Mouse (Mus musculus) layer of hippocampus, postnatal 14 days (tissue): ENCODE measurements at regions not wholly inside any gene's neighbourhood (a gene's known extent, or its start where the extent isn't known, plus 50 kb on each side); places are given as distances from the start of the nearest gene placed in this dataset.
A peak's percentile ranks its signal among the peaks of the same experiment; 100 is the strongest.

Experiments used
- DNase-seq, 2 experiments: peaks; one replicate each; pipeline ENCODE4 v3.0.0; 2021 to 2022; ENCODE audit warnings: low spot score in 2 of 2, mixed read lengths in 1 of 2

- DNase-seq = no peak
These were observed 626.9 kb downstream of the Zfp706 start for GRCm38 (mm10) chr15:36380461-36381227.

- DNase-seq = no peak
These were observed 628.9 kb downstream of the Zfp706 start for GRCm38 (mm10) chr15:36378640-36379039.

GRCm38 (mm10) chr15:36376551-36376950 is 631.0 kb downstream of the Zfp706 start:
- DNase-seq = no peak

DNA sequence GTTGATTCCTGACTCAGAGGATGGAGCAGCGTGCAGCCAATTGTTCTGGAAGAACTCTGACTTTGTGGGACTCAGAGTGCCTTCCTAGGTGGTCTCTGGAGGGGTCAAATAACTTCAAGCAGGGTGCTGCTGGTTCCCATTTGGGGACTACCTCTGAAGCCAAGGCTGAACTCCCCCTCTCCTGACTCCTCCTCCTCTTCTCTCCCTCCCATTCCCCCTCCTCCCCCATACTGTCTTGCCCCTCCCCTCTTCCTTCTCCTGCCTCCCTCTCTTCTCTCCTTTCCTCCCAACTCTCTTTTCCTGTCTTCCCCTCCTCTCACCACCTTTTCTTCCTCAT is 632.1 kb downstream of the Zfp706 start:
- no peak for DNase-seq

GRCm38 (mm10) chr15:36374732-36375548 is 632.6 kb downstream of the Zfp706 start:
- DNase-seq = peak; percentile 46 to 51

DNA sequence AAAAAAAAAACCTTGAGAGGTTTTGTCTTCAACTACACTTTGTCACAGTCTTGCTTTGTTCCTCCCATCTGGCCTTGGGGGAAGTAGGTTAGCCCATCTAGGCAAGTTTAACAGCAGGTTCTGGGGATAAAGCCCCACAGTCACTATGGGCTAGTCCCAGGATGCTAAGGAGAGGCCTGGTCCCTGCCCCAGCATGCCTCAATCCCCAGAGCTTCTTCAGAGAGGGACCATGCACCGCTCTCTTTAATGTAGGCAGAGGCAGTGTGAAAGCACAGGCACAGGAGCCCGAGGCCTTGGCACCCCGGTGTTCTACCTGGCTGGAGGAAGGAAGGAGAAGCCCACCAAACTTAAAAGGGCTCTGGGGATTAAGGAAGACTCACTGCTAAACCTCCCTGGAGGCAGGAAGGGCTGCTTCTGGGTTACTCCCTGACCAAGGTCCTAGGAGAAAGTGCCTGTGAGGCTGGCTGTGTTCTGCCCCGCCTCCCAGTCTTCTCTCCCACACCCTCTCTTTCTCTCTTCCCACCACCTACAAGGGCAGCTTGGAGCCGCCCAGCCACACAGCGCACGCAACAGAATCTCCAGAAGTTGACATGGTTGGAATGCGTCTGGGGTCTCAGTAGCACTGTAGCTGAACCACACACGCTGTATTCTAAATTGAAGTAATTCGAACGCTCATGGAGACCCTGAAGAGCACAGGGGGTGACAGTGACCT is 633.5 kb downstream of the Zfp706 start:
- no peak for DNase-seq

- DNase-seq = no peak
These were observed 634.1 kb downstream of the Zfp706 start for GRCm38 (mm10) chr15:36373481-36373880.

DNA sequence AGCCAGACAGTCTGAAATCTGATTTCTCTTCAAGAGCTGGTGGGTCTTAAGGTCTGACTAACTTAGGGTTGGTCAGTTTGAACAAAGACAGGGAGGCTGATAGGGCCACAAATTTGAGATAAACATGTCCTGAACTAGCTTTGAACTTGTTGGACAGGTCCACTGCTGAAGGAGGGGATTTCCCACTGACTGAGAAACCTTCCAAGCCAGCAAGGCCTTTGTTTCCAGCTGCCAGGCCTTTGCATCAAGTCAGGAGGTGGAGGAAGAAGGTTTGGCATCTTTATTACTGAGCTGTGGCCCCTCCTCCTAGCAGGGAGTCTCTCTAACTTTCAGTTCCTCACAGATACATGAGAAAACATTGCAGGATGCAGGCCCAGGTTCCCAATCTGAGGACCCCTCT is 636.2 kb downstream of the Zfp706 start:
- DNase-seq = no peak

- DNase-seq = no peak
These were observed 636.7 kb downstream of the Zfp706 start for GRCm38 (mm10) chr15:36370906-36371305.

GRCm38 (mm10) chr15:36367296-36367695 is 640.3 kb downstream of the Zfp706 start:
- DNase-seq = no peak

DNA sequence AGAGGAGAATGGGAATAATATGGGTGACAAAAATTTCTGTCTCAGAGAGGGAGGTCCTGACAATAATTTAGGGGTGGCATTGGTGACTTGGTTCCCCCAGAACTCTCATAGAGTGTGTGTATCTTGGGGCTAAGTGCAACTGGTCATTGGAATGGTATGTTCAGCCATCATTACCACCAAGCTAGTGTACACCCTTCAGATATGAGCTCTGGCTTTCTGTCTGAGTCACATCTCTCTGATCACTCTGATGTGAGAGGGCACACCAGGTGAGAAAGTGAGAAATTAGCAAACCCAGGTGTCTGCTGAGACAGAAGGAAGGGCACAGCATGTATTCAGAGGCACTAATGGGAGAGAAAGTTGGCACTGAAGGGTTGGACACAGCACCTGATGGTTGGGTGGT is 642.8 kb downstream of the Zfp706 start:
- no peak for DNase-seq

DNA sequence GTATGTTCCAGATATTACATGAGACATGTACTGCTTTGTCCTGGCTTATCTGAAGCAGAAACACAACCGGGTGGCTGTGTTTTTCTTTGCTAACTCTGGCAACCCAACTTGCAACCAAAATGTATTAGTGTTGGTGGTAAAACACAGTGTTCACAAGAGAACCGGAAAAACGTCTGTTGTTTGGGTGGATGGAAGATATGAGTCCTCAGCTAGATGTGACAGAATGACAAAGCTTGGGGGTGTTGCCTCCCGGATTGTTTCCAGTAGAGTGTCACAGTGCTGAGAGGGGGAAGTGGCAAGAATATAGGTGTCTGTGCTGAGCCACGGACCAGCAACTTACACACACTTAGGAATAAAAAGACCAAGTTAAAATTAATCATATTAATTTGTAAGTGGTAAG is 643.5 kb downstream of the Zfp706 start:
- peak in 1 of 2 experiments; percentile 61 for DNase-seq

DNA sequence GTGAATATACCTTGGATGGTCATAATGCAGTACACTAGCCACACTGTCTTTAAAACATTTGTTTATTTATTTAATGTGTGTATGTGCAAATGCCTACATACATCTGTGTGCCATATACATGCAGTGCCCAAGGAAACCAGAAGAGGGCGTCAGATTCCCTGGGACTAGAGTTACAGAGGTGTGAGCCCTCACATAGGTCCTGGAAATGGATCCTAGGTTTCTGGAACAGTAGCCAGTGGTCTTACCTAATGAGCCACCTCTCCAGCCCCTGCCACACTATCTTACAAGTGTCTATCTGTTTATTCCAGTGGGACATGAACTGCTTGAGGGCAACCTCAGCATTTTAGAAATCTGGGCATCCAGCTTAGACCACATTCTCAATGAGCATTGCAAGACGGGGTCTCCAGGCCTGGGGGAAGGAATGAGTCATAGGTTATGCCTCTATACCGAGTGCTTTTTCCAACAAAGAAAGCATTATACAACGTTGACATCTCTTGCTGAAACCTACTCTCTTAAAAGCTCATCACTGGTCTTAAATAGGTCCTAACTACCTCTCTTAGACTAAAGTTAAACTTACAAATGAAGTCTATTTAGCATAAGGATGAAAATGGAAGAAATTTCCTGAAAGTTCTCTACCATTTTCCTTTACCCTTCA is 644.5 kb downstream of the Zfp706 start:
- no peak for DNase-seq

DNA sequence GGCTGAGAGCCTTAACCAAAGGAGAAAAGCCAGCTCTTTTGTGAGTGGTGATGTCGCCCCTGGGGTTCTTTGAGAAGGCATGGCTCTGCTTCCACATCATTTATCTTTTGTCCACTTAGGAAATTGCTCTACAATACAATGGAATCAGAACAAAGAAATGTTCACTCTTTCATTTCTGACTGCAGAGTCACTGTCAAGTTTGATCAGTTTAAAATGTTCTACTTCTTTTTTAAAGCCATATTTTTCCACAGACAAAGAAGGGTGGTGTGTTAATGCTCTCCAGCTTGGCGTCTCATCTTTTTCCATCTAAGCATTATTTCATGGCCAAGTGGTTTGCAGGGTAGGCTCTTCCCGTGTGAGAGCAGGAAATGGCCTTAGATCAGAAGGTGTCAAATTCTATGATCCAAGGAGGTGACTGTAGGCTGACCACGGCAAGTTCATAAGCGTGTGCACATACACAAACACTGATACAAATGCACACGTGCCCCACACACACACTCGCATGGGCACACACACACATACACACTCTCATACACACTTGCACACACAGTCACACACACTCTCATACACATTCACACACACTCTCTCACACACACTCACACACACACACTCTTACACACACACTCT is 645.9 kb downstream of the Zfp706 start:
- DNase-seq = no peak

DNA sequence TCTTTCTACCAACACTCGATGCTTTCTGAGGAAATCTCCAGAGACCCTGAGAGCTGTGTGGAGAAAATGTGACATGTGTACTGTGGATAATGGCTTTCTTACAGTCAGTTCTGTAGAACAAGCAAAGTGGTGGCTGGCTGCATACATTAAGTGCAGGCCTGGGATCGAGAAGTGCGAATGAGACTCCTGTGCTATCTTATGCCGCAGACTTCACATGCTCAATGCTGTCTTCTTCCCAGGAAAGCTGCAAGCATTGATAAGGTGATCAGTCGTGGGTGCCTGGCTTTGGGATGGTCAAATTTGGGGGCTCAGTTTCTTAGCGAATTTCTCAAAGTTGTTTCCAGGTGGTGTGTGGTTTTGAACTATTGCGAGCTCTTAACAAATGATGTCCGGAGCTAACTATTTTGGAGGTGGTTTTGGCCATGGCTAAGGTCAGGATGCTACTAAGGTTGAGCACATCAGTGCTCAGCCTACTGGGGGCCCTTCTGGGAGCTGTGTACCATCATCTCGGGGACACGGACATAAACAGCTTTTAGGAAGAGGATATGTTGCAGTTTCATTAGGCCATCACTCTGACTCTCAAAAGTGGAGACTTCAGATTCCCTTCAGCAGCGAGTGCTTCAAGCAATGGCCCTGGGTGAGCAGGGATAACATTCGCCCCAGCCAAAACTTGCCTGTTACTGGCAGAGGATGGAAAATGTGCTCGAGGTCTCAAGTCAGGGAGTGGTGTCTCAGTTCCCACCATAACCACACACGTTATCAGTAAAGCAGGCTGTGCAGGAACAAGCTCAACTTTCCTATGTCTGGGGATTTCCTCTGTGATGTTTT is 646.7 kb downstream of the Zfp706 start:
- no peak for DNase-seq

DNA sequence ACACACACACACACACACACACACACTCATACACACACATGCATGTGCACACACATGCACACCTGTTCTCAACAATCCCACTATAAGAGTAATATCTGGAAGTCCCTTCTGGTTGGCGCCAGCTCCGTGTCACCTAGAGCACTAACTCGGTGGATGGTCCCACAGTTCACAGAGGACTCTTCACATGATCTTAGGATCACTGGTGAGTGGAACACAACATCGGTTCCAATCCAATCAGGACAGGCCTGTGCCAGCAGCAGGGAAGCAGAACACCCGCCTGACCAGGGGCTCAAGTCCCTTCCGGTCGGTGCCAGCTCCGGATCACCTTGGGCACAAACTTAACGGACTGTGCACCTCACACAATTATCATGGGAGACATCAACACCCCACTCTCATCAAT is 651.7 kb downstream of the Zfp706 start:
- DNase-seq = no peak

DNA sequence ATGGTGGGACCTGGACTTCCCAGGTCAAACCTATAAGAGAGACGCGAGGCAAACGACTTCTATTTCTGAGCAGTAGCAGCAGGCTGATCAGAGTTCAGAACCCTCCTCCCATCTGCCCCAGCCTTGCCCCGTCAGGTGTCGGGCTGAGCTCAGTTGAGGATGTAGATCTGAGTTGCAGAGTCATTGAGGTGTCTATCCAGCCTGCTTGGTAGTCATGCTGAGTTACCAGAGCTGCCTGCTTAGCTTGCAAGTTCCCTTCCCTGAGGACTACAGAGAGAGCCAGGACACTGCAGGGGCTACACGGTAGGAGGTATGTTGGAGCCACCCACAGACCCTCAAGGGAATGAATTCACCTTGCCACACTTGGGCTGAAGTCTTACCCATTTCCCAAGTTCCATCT is 653.0 kb downstream of the Zfp706 start:
- DNase-seq = no peak

DNA sequence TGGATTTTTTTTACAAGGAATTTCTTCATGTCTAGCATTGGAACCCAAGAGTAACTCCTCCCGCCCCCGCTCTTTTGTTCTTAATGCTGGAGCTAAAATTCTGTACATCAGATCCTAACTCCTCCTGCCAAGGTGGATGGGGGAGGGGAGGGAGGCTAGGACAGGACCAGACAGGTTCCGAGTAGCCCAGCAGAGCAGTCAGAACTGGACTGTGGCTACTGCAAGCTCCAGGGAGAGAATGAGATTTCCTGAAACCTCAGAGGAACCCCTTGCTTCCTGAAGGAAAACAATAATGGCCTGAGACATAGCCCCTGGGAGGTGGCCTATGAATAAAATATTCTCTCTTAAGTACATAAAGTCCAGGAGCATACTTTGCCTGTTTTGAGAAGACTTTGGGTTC is 653.8 kb downstream of the Zfp706 start:
- DNase-seq = no peak

GRCm38 (mm10) chr15:36352929-36353328 is 654.6 kb downstream of the Zfp706 start:
- no peak for DNase-seq

GRCm38 (mm10) chr15:36351693-36352092 is 655.9 kb downstream of the Zfp706 start:
- no peak for DNase-seq
